Comparison of ENCODE assay signal across 29 mouse cellular contexts in genomic region chr1:68371531-68371930, GRCm38 (mm10).
A peak's percentile ranks its signal among the peaks of the same experiment; 100 is the strongest.
DNase-seq lines count a peak whose midpoint lies in the region; ATAC-seq and TF ChIP-seq lines count a peak whose summit lies in the region.
"Had no signal": no experiment of that assay in that cellular context is flagged by ENCODE, and none has a peak within 500 bp of the region (broad histone marks: within the 10 kb centered on the region; RNA-seq: fewer than 3 reads in every experiment).

No protein-coding gene starts in this region.

- ATAC-seq in forebrain, embryonic 14.5 days: no peak
- ATAC-seq in forebrain, embryonic 16.5 days: no peak
- ATAC-seq: activated CD4-positive, CD25-positive, alpha-beta regulatory T cell, adult 4 months; CD4-positive, CD25-positive, alpha-beta regulatory T cell, adult 4 months; forebrain, embryonic 15.5 days; Patski had no signal

- H3K27me3 ChIP-seq in forebrain, embryonic 14.5 days (replicated peaks; ENCODE audit: control insufficient read depth, insufficient read depth, low read length): no peaks in the 10 kb centered on the region
- H3K27me3 ChIP-seq in forebrain, embryonic 16.5 days (replicated peaks; ENCODE audit: control insufficient read depth, insufficient read depth, low read length): no peaks in the 10 kb centered on the region
- H3K27me3 ChIP-seq: CH12.LX; embryonic facial prominence, embryonic 13.5 days; embryonic facial prominence, embryonic 15.5 days; forebrain, embryonic 12.5 days; forebrain, embryonic 15.5 days; Patski had no signal

- H3K27ac ChIP-seq in forebrain, embryonic 14.5 days (ENCODE audit: low read depth, low read length): no peak overlapping the region
- no peak overlapping the region for H3K27ac ChIP-seq in forebrain, embryonic 16.5 days (ENCODE audit: low read length)
- no peak overlapping the region for H3K27ac ChIP-seq in layer of hippocampus, adult 2 months
- H3K27ac ChIP-seq: embryonic facial prominence, embryonic 13.5 days; embryonic facial prominence, embryonic 15.5 days; forebrain, embryonic 10.5 days; forebrain, embryonic 12.5 days; forebrain, embryonic 15.5 days had no signal

- DNase-seq in forebrain, embryonic 14.5 days (ENCODE audit: low spot score): peak; percentile 37
- DNase-seq in layer of hippocampus, adult 2 months (ENCODE audit: low spot score in 2 of 2): peak; percentile 11 to 12
- no peak for DNase-seq in layer of hippocampus, postnatal 36 days
- peak; percentile 11 for DNase-seq in right cerebral cortex, adult 18-20 months
- no peak for DNase-seq in right cerebral cortex, postnatal 10 days (ENCODE audit: low spot score in 2 of 2)
- peak; percentile 29 for DNase-seq in telencephalon, adult 2 months (ENCODE audit: low read depth, low spot score)
- no peak for DNase-seq in cerebellum, postnatal 4 days (ENCODE audit: low spot score in 2 of 2)
- DNase-seq: adrenal gland, adult 8-10 months; adrenal gland, postnatal 14 days; adrenal gland, postnatal 36 days; B cell, adult 2 months; cerebellum, adult 11-12 months; cerebellum, adult 2 months; cerebellum, adult 9-10 months; cerebellum, postnatal 10 days; cerebellum, postnatal 25 days; embryo, embryonic 11 days had no signal

- H3K4me1 ChIP-seq in forebrain, embryonic 14.5 days (ENCODE audit: control insufficient read depth, insufficient read depth, low read length): no peaks in the 10 kb centered on the region
- H3K4me1 ChIP-seq in forebrain, embryonic 16.5 days (replicated peaks; ENCODE audit: control insufficient read depth, insufficient read depth, low read length): no peaks in the 10 kb centered on the region
- H3K4me1 ChIP-seq: embryonic facial prominence, embryonic 13.5 days; embryonic facial prominence, embryonic 15.5 days; forebrain, embryonic 10.5 days; forebrain, embryonic 12.5 days; forebrain, embryonic 15.5 days had no signal

- H3K9me3 ChIP-seq in forebrain, embryonic 14.5 days (replicated peaks; ENCODE audit: control insufficient read depth, low read length): no peaks in the 10 kb centered on the region
- H3K9me3 ChIP-seq in forebrain, embryonic 16.5 days (ENCODE audit: control insufficient read depth, low read length): no peaks in the 10 kb centered on the region
- H3K9me3 ChIP-seq: embryonic facial prominence, embryonic 13.5 days; embryonic facial prominence, embryonic 15.5 days; forebrain, embryonic 10.5 days; forebrain, embryonic 12.5 days; forebrain, embryonic 15.5 days; G1E had no signal

- no peak overlapping the region for H3K4me3 ChIP-seq in forebrain, embryonic 14.5 days (ENCODE audit: low read depth, low read length)
- H3K4me3 ChIP-seq in forebrain, embryonic 16.5 days (replicated peaks; ENCODE audit: low read length): no peak overlapping the region
- no peak overlapping the region for H3K4me3 ChIP-seq in layer of hippocampus, adult 2 months
- H3K4me3 ChIP-seq: embryonic facial prominence, embryonic 13.5 days; embryonic facial prominence, embryonic 15.5 days; erythroblast, embryonic 14.5 days; forebrain, embryonic 10.5 days; forebrain, embryonic 12.5 days; forebrain, embryonic 15.5 days had no signal

- no peak overlapping the region for H3K9ac ChIP-seq in forebrain, embryonic 14.5 days (ENCODE audit: low read length)
- no peak overlapping the region for H3K9ac ChIP-seq in forebrain, embryonic 16.5 days (replicated peaks; ENCODE audit: low read depth, low read length)
- H3K9ac ChIP-seq: embryonic facial prominence, embryonic 13.5 days; embryonic facial prominence, embryonic 15.5 days; forebrain, embryonic 12.5 days; forebrain, embryonic 15.5 days had no signal

- TF ChIP-seq CTCF in layer of hippocampus, adult 2 months (conservative IDR thresholded peaks at IDR 0.05): no peak

- 86% methylated on average over 2 of the region's 2 CpGs for WGBS in forebrain, embryonic 14.5 days
- 61% methylated on average over 2 of the region's 2 CpGs for WGBS in forebrain, embryonic 16.5 days

- no peaks in the 10 kb centered on the region for H3K36me3 ChIP-seq in forebrain, embryonic 14.5 days (ENCODE audit: control insufficient read depth, insufficient read depth, low read length)
- H3K36me3 ChIP-seq in forebrain, embryonic 16.5 days (ENCODE audit: control insufficient read depth, insufficient read depth): no peaks in the 10 kb centered on the region
- H3K36me3 ChIP-seq: embryonic facial prominence, embryonic 13.5 days; embryonic facial prominence, embryonic 15.5 days; forebrain, embryonic 10.5 days; forebrain, embryonic 12.5 days; forebrain, embryonic 15.5 days; G1E had no signal

- H3K4me2 ChIP-seq in forebrain, embryonic 14.5 days (ENCODE audit: low read length): no peak overlapping the region
- H3K4me2 ChIP-seq in forebrain, embryonic 16.5 days (ENCODE audit: low read length): no peak overlapping the region
- H3K4me2 ChIP-seq: embryonic facial prominence, embryonic 13.5 days; embryonic facial prominence, embryonic 15.5 days; forebrain, embryonic 12.5 days; forebrain, embryonic 15.5 days had no signal

Comparison
In these comparisons a context has a peak if more than half of its experiments do, and no peak if none do; other contexts are left out.
1. DNase-seq: peak in forebrain, embryonic 14.5 days (single experiment), layer of hippocampus, adult 2 months (2 of 2), right cerebral cortex, adult 18-20 months (single experiment) and telencephalon, adult 2 months (single experiment); none in layer of hippocampus, postnatal 36 days (0 of 2), right cerebral cortex, postnatal 10 days (0 of 2) and cerebellum, postnatal 4 days (0 of 2).